Mouse (Mus musculus) ES-E14 (cell line): ENCODE data around the gene Rasef. TPM values are rescaled to one million over a fixed set of nuclear protein-coding genes. Genes with fewer than 3 reads are reported as not detected.

Source experiments
- total RNA-seq: library from RNA; depleted of rRNA; stranded (reverse); fragments of 300-350 nt; gene quantifications from 2 replicates; pipeline ENCODE4 v1.2.3, GENCODE M21; 2012; rRNA removed

Rasef gene
- total RNA-seq, 1 experiment: 0.54 TPM

Other genes with a start within 250 kb of the Rasef start
- 1.3 and 1.6 TPM in 2 replicates for gene Gm11238, start 183.1 kb downstream of the Rasef start, total RNA-seq
- gene Gm11237, start 168.0 kb downstream of the Rasef start, total RNA-seq: 8.1 and 13.2 TPM in 2 replicates
- 0.94 and 3.4 TPM in 2 replicates for gene Gm11236, start 152.9 kb downstream of the Rasef start, total RNA-seq
- gene Gm11239, start 122.6 kb downstream of the Rasef start, total RNA-seq: 2.2 and 5.4 TPM in 2 replicates
- gene Gm428, start 107.5 kb downstream of the Rasef start, total RNA-seq: 3.1 and 5.9 TPM in 2 replicates
- gene Gm11758, start 85.3 kb upstream of the Rasef start, total RNA-seq: not detected in 2 replicates
- gene Gm11757, start 100.1 kb upstream of the Rasef start, total RNA-seq: not detected in 2 replicates
- 0.22 TPM in 1 of 2 replicates, not detected in the other for gene Gm13871, start 115.0 kb upstream of the Rasef start, total RNA-seq
- gene Gm11756, start 129.8 kb upstream of the Rasef start, total RNA-seq: 0.37 and 1.6 TPM in 2 replicates
- gene 2310002L09Rik, start 159.9 kb upstream of the Rasef start, total RNA-seq: not detected in 2 replicates
- gene Frmd3, start 222.4 kb upstream of the Rasef start, total RNA-seq: 0.05 and 0.09 TPM in 2 replicates